Mouse (Mus musculus): Measurements from ENCODE around the gene 7530416G11Rik. TPM values are rescaled to one million over a fixed set of nuclear protein-coding genes. Genes with fewer than 3 reads are reported as not detected.

7530416G11Rik gene
- polyA plus RNA-seq, 1 experiment from 2014 or later: not detected

DNA sequence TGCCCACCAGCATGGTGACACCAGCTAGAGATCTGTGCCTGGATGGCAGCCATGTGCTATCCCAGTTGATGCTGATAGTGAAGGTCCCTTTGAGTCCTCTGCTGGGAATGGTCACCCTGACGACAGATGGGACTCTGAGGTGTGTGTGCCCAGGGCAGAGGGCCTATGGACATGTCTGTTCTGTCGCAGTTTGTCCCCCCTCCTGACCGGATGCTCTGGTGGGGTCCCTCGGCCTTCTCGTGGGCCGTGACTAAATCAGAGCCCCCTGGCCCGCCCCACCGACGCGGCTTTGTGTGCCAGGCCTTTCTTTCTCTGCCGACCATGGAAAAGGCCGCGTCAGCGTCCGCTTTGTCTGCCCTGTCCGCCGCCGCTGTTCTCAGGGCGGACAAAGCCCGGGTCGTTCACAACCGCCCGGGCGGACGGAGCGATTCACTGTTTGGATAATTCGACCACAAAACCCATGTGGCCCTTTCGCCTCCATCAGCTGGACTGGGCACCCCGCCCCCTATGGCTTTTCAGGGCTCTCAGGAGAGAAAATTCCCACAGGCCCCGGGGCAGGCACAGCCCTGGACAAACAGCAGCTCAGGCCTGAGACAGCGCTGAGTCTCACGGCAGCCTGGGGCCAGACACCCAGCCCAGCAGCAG lies 4.5 kb upstream of the 7530416G11Rik start:
- no peak overlapping the region for H3K4me2 ChIP-seq
- no peak overlapping the region for H3K4me3 ChIP-seq
- H3K9me3 ChIP-seq: no peaks in the 10 kb centered on the region
- 85% methylated on average over 32 of the region's 32 CpGs for WGBS
- ATAC-seq (ENCODE audit: insufficient number of reproducible peaks, low FRiP score, low TSS enrichment, low read depth): no peak
- H3K27me3 ChIP-seq: no peaks in the 10 kb centered on the region
- H3K9ac ChIP-seq: no peak overlapping the region
- no peaks in the 10 kb centered on the region for H3K36me3 ChIP-seq
- peaks cover 17% of the 10 kb centered on the region for H3K4me1 ChIP-seq
- H3K27ac ChIP-seq: no peak overlapping the region

DNA sequence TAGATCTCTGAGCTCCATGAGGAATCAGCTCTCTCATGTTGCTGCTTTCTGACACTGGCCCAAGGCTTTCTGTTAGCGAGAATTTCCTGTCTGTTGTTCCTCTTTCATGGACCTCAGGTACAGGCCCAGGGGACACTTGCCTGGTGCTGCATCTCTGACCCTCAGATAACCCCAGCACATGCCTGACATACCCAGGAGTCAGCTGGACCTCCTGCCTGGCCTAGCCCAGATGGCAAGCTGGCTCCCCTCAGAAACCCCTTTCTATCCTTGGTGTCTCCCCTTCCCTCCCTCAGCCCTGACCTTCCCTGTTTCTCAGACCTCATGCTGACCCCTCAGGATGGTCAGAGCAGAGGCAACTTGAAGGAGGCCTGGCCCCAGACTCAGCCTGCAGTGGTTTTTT lies 3.7 kb upstream of the 7530416G11Rik start:
- H3K9ac ChIP-seq: no peak overlapping the region
- WGBS: 35% methylated on average over 1 of the region's 1 CpGs
- H3K4me2 ChIP-seq: no peak overlapping the region
- H3K36me3 ChIP-seq: no peaks in the 10 kb centered on the region
- H3K9me3 ChIP-seq: no peaks in the 10 kb centered on the region
- H3K27me3 ChIP-seq: no peaks in the 10 kb centered on the region
- ATAC-seq (ENCODE audit: insufficient number of reproducible peaks, low FRiP score, low TSS enrichment, low read depth): no peak
- H3K27ac ChIP-seq: no peak overlapping the region
- H3K4me1 ChIP-seq: peaks cover 17% of the 10 kb centered on the region
- H3K4me3 ChIP-seq: no peak overlapping the region

DNA sequence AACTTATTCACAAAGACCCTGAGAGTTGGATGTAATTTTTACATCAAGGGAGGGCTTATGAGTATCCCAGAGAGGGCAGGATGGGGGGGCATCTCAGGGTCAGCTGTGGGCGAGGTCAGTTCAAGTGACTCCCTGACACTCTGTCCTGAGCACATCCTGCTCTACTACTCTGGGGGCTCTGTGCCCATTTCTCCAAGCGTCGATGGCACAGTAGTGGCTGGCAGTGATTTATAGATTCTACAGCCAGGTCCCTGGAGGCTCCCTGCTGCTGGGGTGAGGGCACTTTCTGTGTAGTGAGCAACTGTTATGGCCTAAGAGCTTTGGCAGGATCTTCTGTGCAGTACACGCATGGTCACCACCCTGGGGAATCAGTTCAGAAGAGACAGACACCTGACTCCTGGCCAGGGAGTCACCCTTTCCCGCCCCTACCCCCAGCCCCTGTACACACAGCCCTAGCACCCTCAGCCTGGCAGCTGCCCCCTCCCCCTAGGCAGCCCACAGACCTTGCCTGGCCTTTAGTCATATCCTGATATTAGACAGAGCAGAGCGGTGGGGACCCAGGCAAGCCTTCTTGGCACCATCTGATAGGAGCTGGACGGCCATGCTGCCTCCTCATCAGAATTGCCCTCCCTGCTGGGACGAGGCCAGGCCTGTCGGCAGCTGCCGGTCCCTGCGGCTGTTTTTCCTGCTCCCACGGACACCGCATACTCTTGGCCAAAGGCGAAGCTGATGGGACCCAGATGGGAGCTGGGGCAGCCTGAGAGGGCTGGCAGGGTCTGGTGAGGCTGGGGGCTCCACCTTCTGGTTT lies 2.3 kb upstream of the 7530416G11Rik start:
- no peaks in the 10 kb centered on the region for H3K9me3 ChIP-seq
- H3K4me2 ChIP-seq: 0 out of 2 replicates have a peak overlapping the region, but pooled peaks have one; percentile 7
- peaks cover 17% of the 10 kb centered on the region for H3K4me1 ChIP-seq
- no peak overlapping the region for H3K9ac ChIP-seq
- no peak overlapping the region for H3K27ac ChIP-seq
- H3K36me3 ChIP-seq: no peaks in the 10 kb centered on the region
- 31% methylated on average over 14 of the region's 14 CpGs for WGBS
- peak; percentile 30; the same call in 1 of the 2 replicates for ATAC-seq (ENCODE audit: insufficient number of reproducible peaks, low FRiP score, low TSS enrichment, low read depth)
- no peak overlapping the region for H3K4me3 ChIP-seq
- H3K27me3 ChIP-seq: no peaks in the 10 kb centered on the region

DNA sequence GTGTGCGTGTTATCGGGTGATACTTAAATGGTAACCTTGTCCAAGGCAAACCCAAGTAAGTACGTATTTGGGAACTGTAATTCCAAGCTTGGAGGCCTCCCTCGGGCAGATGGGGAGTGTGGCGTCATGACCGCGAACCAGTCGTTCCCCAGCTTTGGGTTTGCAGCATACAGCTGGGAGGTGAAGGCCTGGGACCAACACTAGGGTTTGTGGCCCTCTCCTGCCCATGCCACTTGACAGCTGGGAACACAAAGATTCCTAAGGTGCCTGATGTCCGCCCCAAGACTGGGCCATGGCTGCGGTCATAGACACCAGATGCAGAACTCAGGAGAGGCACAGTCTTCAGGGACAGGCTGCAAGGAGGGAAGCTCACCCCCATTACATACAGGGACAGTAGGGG lies 2.8 kb downstream of the 7530416G11Rik start:
- no peaks in the 10 kb centered on the region for H3K36me3 ChIP-seq
- H3K4me3 ChIP-seq: no peak overlapping the region
- H3K4me1 ChIP-seq: peaks cover 3% of the 10 kb centered on the region
- H3K4me2 ChIP-seq: no peak overlapping the region
- H3K27ac ChIP-seq: no peak overlapping the region
- H3K27me3 ChIP-seq: peaks cover 18% of the 10 kb centered on the region
- no peak for ATAC-seq (ENCODE audit: insufficient number of reproducible peaks, low FRiP score, low TSS enrichment, low read depth)
- H3K9ac ChIP-seq: no peak overlapping the region
- no peaks in the 10 kb centered on the region for H3K9me3 ChIP-seq
- WGBS: 79% methylated on average over 10 of the region's 10 CpGs

DNA sequence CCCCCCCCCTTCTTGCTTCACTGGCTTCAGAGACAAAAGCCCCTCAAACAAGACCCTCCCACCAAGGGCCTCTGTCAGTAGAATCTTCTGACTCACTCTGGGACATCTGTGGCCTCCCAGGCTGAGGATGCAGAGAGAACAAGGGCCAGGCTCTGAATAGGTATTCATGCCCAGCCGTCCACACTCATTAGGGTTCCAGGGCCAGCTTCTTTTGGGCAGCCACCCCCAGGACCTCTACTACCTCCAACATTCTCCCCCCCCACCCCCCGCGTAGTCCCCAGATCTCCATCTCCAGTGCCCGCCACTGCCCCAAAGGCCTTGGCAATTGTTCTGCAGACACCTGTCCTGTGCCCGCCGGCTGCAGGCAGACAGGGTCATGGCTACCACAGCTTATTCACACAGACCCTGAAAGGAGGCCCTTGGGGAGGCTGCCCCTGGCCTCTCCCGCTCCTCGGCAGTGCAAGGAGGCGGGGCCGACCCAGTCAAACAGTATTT lies 5.0 kb downstream of the 7530416G11Rik start:
- no peak for ATAC-seq (ENCODE audit: insufficient number of reproducible peaks, low FRiP score, low TSS enrichment, low read depth)
- peaks cover 18% of the 10 kb centered on the region for H3K27me3 ChIP-seq
- H3K36me3 ChIP-seq: no peaks in the 10 kb centered on the region
- H3K27ac ChIP-seq: no peak overlapping the region
- no peaks in the 10 kb centered on the region for H3K9me3 ChIP-seq
- WGBS: 57% methylated on average over 10 of the region's 10 CpGs
- no peak overlapping the region for H3K4me3 ChIP-seq
- H3K9ac ChIP-seq: no peak overlapping the region
- no peak overlapping the region for H3K4me2 ChIP-seq
- H3K4me1 ChIP-seq: peaks cover 10% of the 10 kb centered on the region; the same call in 1 of the 2 replicates

DNA sequence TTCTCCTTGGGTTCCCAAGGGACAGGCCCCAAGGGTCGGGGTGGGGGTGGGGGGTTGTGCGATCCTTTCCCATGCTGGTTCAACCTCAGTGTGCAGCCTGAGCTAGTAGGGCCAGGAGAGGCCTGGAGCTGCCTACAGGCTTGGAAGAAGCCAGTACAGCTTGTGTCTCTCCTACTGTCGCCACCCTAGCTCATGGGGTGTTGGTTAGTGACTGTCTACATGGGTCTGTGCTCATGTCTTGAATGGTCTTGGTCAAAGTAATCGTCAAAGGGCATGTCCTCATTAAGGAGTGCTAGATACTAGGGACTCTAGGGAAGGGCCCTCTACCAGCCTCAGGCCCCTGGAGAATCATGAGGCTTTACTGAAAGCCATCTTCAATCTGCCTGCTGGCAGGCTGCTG lies 5.5 kb downstream of the 7530416G11Rik start:
- H3K27me3 ChIP-seq: peaks cover 18% of the 10 kb centered on the region

DNA sequence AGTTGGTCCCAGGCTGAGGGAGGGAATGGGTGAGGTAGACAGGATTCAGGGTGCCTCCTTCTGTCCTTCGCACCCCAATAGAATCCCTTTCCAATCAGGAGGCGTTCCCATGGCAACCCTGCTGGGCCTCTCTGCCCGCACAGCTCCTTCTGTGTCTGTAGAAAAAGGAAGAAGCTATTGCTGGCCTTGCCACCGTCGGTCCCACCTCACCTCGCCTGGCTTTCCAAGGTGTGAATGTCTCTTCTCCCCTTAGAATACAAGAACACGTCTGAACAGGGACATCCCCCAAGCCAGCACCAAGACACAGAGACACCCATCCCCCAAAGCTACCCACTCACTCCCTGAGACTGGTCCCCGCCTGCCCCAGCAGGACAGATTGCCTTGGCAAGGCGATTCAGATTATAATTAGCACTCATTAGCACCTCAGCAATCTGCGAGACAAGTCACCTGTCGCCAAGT lies 8.8 kb downstream of the 7530416G11Rik start:
- H3K4me3 ChIP-seq: no peak overlapping the region

More for the DNA sequence above, 5.5 kb downstream of the 7530416G11Rik start:
- no peak overlapping the region for H3K4me2 ChIP-seq
- WGBS: 80% methylated on average over 4 of the region's 4 CpGs
- H3K4me3 ChIP-seq: no peak overlapping the region
- H3K27ac ChIP-seq: no peak overlapping the region
- H3K9me3 ChIP-seq: no peaks in the 10 kb centered on the region
- H3K36me3 ChIP-seq: no peaks in the 10 kb centered on the region
- ATAC-seq (ENCODE audit: insufficient number of reproducible peaks, low FRiP score, low TSS enrichment, low read depth): no peak
- H3K9ac ChIP-seq: no peak overlapping the region
- peaks cover 10% of the 10 kb centered on the region; the same call in 1 of the 2 replicates for H3K4me1 ChIP-seq

DNA sequence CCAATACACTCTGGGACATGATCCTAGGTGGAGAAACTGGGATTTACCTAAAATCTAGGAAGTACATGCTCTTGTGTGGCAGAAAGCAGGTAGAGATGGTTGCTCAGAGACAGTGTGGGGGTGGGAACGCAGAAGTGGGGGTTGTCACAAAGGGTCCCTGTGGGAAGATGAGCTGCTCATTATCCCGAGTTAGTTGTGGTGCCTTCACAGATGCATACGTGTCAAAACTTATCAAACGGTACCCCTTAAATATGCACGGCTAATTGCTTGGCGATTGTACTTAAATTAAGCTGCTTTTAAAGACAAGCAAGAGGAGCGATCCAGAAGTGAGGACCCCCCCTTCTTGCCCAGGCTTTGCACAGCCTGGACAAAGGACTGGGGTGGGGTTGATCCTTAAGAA lies 13.3 kb downstream of the 7530416G11Rik start:
- Histone ChIP-seq H3K4me1 (peaks cover 9% of the 10 kb centered on the region; the same call in 1 of the 2 replicates), H3K4me2 (no peak overlapping the region), H3K27me3 (no peaks in the 10 kb centered on the region; the same call in 1 of the 2 replicates), H3K27ac (no peak overlapping the region), H3K9me3 (no peaks in the 10 kb centered on the region), H3K4me3 (no peak overlapping the region), H3K36me3 (no peaks in the 10 kb centered on the region), H3K9ac (no peak overlapping the region)
- 77% methylated on average over 7 of the region's 7 CpGs for WGBS
- no peak for ATAC-seq (ENCODE audit: insufficient number of reproducible peaks, low FRiP score, low TSS enrichment, low read depth)

More for the DNA sequence above, 8.8 kb downstream of the 7530416G11Rik start:
- Histone ChIP-seq H3K4me2 (no peak overlapping the region), H3K27ac (no peak overlapping the region), H3K9me3 (no peaks in the 10 kb centered on the region), H3K4me1 (peaks cover 10% of the 10 kb centered on the region; the same call in 1 of the 2 replicates), H3K27me3 (peaks cover 18% of the 10 kb centered on the region), H3K36me3 (no peaks in the 10 kb centered on the region), H3K9ac (no peak overlapping the region)
- no peak for ATAC-seq (ENCODE audit: insufficient number of reproducible peaks, low FRiP score, low TSS enrichment, low read depth)
- 7% methylated on average over 11 of the region's 11 CpGs for WGBS

DNA sequence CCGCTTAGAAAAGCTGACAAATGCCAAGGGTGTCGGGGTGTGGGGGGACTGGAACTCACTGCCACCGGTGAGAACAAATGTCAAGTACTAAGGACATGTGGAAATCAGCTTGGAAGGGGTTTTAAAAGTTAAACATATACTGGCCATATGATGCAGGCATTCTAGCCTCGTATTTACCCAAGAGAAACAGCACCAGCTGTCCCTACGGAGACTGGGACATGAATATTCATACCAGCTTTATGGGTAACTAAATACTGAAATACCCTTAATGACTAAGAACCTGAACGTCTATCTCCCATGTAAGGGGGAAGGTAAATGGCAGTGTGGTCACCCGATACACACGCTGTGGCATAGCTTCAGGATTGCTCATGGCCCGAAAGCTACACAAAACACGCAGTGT lies 14.1 kb downstream of the 7530416G11Rik start:
- H3K27me3 ChIP-seq: no peaks in the 10 kb centered on the region
- no peak for ATAC-seq (ENCODE audit: insufficient number of reproducible peaks, low FRiP score, low TSS enrichment, low read depth)
- H3K9me3 ChIP-seq: no peaks in the 10 kb centered on the region
- no peaks in the 10 kb centered on the region for H3K36me3 ChIP-seq
- peaks cover under 1% of the 10 kb centered on the region; the same call in 1 of the 2 replicates for H3K4me1 ChIP-seq
- 72% methylated on average over 10 of the region's 10 CpGs for WGBS
- H3K9ac ChIP-seq: no peak overlapping the region
- H3K4me2 ChIP-seq: no peak overlapping the region
- no peak overlapping the region for H3K4me3 ChIP-seq
- H3K27ac ChIP-seq: no peak overlapping the region

DNA sequence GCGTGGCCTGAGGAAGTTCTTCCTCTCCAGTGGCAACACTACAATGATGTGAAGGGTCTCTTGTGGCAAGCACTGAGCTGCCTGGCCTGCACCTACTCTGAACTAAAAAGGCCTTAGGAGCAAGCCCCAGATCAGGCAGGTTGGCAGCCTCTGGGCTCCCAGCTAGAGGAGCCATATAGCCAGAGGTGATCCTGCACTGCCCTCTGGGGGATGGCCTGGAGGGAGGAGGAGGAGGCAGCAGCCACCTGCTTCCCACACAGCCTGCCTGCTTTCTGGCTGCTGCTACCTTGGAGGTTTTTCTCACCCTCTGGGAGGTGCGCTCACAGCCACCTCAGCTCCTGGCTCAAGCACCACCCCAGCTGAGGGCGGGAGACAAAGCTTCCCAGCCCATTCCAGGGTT lies 22.4 kb downstream of the 7530416G11Rik start:
- Histone ChIP-seq H3K27ac (peak overlapping the region; percentile 57), H3K36me3 (no peaks in the 10 kb centered on the region), H3K27me3 (no peaks in the 10 kb centered on the region), H3K4me3 (no peak overlapping the region), H3K4me2 (no peak overlapping the region), H3K9ac (no peak overlapping the region), H3K4me1 (peaks cover 35% of the 10 kb centered on the region), H3K9me3 (no peaks in the 10 kb centered on the region)
- 34% methylated on average over 3 of the region's 3 CpGs for WGBS
- ATAC-seq (ENCODE audit: insufficient number of reproducible peaks, low FRiP score, low TSS enrichment, low read depth): no peak

DNA sequence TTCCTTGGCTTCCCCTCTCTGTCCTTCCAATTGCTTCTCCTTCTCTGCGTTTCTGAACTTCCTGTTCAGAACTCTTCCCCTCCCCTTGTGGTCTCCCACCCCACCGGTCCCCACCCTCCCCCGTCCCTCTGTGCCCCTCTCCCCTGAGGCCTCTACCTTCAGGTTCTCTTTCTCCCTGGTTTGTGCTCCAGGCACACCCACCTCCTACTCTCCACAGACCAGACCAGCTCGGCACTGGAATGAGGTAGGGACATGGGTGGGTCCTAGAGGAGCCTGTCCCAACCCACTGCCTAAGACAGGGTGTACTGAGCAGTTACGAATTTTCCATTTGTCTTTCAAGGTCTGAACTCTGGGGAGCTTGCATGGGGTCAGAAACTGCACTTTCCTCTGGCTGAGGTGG lies 23.1 kb downstream of the 7530416G11Rik start:
- no peaks in the 10 kb centered on the region for H3K9me3 ChIP-seq

DNA sequence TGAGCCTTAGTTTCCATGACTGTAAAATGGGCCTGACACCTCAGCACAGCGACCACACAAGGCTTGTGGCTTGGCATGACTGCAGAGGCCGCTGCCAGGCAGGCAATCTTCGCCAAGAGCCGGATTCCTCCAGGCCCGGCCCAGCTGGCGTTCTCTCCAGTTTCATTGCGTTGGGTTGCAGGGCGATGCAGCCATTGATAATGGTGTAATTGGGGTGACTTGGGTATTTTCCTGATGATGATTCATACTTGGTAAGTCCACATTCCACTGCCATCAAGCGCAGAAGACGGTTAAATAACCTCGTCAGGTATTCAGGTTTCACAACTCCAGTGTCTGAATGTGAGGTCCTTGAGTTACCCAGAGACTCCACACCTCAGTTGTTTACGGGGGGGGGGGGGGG lies 23.7 kb downstream of the 7530416G11Rik start:
- Histone ChIP-seq H3K4me2 (no peak overlapping the region), H3K36me3 (no peaks in the 10 kb centered on the region), H3K9me3 (no peaks in the 10 kb centered on the region), H3K4me3 (no peak overlapping the region), H3K9ac (no peak overlapping the region), H3K4me1 (peaks cover 38% of the 10 kb centered on the region), H3K27me3 (no peaks in the 10 kb centered on the region), H3K27ac (peak overlapping the region; percentile 28; the same call in 1 of the 2 replicates)
- WGBS: 57% methylated on average over 12 of the region's 12 CpGs
- ATAC-seq (ENCODE audit: insufficient number of reproducible peaks, low FRiP score, low TSS enrichment, low read depth): no peak

More for the DNA sequence above, 23.1 kb downstream of the 7530416G11Rik start:
- 40% methylated on average over 5 of the region's 5 CpGs for WGBS
- H3K4me2 ChIP-seq: no peak overlapping the region
- no peaks in the 10 kb centered on the region for H3K36me3 ChIP-seq
- peak overlapping the region; percentile 57 for H3K27ac ChIP-seq
- no peaks in the 10 kb centered on the region for H3K27me3 ChIP-seq
- peaks cover 35% of the 10 kb centered on the region for H3K4me1 ChIP-seq
- H3K9ac ChIP-seq: no peak overlapping the region
- ATAC-seq (ENCODE audit: insufficient number of reproducible peaks, low FRiP score, low TSS enrichment, low read depth): no peak
- H3K4me3 ChIP-seq: no peak overlapping the region
